Mouse (Mus musculus) neural tube, embryonic 10.5 days (tissue): ENCODE results near the gene Git1.
A peak's percentile ranks its signal among the peaks of the same experiment; 100 is the strongest.

ENCODE experiments used
- DNase-seq: peaks from one replicate; pipeline ENCODE4 v3.0.0-alpha.2; 2017; ENCODE audit warnings: low spot score; ENCODE audit errors: extremely low spot score

The Git1 gene

DNA sequence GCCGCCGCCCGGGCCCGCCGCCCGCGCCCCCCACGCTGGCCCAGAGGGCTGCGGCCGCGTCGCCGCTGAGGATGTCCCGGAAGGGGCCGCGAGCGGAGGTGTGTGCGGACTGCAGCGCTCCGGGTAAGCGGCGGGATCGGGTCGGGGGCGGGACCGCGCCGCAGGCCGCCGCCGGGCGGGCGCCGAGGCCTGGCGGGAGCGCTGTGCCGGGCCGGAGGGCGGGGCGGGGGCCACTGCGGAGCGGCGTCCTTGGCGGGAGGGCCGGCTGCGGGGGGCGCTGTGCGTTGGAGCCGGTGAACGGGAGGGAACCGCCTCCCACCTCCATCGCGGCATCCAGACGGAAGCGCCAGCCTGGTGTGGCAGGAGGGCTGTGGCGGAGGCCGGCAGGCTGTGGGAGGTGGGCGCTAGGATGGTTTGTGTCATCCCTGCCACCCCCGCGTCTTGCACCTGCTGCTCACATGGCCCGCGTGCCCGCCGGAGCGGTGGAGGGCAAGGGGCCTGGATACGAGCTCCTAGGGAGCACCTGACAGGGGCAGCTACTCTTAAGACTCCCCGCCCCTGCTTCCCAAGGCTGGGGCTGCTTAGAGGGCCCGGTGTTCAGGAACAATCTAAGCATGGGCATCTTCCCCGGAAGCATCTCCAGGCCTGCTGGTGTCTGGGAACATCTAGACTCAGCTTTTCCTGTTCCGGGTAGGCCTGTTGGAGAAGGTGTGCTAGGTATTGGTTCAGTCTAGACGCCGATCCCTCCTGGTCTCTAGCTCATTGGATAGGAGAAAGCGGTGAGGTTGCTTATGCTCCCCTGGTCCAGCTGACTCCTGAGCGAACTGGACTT, at the start of gene Git1:
Gene Git1, plus strand, starts transcription at position 51 of the 832 bp plus-strand sequence.
- peak; percentile 62 for DNase-seq

DNA sequence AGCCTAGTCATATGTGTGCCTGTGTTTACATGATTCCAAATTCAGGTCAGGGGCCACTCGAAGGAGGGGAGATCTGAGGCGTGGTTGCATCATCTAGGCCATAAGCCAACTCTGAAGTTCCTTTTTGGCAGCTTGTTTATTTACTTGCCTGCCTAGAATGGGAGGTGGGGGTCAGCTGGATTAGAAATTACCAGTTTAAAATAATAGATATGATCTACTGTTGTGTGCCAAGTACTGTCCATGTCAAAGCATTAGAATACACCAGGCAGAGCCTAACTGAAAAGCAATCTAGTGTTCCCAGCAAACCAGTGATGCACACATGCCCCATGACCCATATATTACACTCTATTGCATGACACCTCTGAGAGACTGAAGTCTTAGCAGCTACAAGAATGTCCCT, 48.4 kb upstream of the Git1 start:
- DNase-seq: no peak

DNA sequence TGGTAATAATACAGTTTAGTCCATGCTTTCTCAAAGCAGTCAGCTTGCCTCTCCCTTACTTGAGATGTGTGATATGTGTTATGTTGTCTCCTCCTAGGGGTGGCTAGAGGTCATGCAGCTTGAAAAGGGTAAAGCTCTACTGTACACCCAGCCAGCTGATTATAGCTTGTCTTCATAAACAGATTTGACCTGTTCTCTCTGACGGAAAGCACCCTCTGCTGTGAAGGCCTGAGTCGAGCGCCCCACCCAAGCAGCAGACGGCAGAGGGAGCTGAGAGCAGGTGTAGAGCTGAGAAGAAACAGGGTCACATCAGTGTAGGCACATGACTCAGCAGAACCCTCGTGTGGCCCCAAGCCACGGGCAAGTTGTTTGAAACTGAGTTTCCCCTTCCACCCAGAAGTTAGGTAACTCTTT, 46.7 kb upstream of the Git1 start:
- no peak for DNase-seq

DNA sequence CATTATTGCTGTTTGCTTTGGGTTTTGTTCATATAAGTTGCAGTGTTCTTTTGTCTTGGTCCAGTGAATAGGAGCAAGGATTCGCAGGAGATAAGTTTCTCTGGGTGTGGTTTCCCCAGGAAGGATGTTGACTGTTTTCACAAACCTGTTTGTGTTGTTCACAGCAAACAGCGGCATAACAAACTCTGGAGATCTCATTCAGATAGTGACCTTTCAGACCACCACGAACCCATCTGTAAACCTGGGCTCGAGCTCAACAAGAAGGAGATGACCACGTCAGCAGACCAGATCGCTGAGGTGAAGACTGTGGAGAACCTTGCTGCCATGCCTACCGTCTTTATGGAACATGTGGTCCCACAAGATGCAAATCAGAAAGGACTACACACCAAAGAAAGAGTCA, 44.1 kb upstream of the Git1 start:
- no peak for DNase-seq

DNA sequence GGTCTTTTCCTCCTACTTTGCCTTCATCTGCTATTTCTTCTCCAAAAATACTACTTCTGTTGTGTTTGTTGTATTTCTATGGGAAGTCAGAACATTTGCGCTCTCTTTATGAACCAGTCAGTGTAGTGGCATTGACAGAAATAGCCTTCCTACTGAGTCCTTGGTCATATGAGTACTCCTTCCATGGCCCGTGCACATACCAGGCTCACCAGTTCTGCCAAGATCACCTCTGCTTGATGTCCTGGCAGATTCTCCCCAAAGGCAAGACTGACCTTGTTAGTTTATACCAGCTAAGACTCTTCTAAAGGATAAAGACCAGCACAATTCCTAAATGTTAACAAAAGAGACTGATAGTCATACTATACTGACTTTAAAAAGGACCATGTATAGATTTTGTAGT, 41.7 kb upstream of the Git1 start:
- DNase-seq: no peak

DNA sequence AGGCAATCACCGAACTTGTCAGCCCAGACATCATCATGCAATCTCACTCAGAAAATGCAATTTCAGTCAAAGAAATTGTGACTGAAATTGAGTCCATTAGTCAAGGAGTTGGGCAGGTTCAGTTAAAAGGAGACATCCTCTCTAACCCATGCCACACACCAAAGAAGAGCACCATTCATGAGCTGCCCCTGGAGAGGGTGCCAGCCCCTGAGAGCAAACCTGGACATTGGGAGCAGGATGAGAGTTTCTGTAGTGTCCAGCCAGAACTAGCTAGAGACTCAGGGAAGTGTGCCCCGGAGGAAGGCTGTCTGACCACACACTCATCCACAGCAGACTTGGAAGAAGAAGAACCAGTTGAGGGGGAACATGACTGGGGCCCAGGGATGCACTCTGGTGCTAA, 40.0 kb upstream of the Git1 start:
- no peak for DNase-seq

DNA sequence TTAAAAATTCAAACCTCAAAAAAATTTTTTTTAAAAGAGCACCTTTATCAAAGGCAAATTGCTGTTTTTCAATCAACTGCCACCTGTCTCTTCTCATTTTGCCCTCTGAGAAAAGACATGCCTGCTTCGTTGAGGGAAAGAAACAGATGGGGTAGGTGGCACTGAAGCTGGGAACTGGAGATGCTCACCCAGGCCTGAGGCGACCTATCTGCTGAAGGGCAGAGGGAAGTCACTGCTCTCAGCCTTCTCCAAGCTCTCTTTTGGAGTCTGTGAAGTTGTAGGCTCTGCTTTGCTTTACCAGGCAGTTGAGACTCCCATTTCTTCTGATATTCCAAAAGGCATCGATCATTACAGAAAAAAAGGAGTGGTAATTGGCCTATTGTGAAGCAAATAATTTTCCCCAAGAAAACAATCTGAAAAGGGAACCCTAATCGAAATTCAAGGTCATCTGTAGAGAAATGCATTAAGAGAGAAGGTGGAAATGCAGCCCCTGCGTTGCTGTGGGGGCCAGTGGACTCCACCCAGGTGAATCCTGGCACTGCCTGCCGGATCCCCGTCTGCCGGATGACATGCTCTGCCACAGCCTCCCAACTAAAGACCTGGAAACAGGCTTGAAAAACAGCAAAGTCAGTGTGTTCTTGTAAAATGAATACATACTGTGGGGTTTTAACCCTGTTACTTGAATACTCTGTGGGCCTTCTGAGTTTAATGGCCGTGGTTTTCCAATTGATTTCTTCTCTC, 37.4 kb upstream of the Git1 start:
- DNase-seq: no peak

DNA sequence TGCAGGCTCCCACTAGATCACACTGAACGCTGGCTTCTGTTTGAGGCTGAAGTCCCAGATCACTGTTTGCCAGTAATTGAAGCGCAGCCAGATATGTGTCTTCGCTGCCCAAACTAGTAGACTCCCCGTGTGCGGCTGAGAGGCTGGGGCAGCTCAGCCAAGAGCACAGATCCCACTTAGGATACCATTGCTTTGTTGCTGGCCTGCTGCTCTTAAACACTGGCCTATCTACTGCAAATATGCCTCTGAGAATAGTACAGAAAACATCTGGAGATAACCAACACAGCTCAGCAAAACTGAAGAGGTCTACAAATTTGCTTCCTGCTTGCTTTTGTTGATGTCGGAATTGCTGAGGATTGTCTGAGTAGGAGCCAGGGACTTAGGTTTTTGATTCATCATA, 36.5 kb upstream of the Git1 start:
- DNase-seq: no peak

DNA sequence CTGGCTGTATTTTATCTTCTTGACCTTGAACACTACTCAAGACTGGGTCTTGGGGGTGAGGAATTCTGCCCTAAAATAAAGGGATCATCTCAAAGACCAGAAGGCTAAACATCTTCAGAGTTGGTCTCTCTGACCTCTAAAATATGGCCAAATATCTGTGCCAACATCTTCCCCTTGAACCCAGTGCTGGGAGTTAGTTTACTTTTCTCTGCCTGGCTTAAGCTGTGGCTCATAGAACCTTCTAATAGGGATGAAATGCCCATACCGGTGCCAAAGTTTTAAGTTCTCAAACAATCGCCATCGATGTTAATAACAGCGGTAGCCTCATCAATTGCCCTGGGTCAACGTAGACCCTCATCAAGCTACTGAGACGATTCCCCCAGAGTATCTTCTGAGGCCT, 31.5 kb upstream of the Git1 start:
- no peak for DNase-seq

DNA sequence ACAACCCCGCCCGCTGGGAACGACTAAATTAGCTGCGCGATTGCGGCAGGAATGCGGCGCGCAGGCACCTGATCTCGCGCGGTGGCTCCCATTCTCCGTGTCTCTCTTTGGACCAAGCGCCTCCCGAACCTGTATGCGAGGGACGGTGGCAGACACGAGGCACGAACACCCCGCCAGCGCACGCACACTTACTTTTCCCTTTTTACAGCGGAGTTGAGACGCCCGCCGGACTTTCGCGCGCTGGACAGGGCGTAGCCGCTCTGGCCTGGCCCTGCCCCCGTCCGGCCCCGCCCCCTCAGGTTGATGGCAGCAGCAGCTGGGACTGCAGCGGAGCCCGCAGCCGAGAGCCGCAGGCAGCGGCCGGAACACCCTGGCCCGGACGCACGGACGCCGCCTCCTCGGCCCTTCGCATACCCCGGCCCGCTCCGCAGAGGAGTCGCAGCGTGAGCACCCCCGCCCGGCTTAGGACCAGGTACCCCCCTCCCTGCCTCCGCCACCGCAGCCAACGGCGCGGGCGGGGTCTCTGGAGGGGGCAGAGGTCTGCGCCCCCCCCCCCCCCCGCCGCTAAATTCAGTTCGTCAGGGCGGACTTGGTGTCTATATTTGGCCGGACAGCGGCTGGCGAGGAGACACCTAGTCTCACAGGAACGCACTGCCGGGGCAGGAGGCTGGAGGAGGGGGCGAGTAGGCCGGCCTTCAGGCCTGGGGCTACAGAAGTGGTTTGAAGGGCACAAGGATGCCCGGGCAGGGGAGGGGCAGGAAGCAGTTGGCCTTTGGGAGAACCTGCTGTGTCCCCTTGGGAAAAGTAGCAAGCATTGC, 30.9 kb upstream of the Git1 start, which contains the start of gene Coro6:
Gene Coro6, plus strand, starts transcription at position 129 of the 818 bp plus-strand sequence.
- DNase-seq: peak; percentile 79

DNA sequence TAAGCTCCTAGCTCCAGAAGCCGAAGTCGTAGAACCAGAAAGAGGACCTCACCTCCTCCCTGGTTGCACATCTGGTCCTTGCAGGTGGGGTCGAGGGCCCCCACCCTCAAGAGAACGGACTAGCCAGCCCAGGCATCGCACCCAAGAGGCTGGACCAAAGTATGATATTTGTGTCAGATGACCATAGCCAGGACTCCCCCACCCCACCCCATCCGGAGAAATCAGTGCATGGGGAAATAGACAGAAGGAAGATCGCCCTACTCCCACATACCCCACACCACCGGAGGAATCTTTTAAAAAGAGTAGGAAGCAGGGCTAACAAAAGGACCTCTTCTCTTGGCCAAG, 30.3 kb upstream of the Git1 start:
- DNase-seq: no peak

DNA sequence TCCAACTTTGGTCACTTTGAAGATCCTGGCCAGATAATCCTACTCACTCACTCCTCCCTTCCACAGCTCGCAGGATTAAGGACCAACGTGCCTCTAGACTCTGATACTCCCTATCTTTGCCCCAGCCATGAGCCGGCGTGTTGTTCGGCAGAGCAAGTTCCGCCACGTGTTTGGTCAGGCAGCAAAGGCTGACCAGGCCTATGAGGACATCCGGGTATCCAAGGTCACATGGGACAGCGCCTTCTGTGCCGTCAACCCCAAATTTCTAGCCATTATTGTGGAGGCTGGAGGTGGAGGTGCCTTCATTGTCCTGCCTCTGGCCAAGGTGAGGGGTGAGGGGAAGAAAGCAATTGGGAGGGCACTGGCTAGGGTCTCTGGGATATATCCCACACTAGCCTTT, 29.6 kb upstream of the Git1 start:
- DNase-seq: no peak

DNA sequence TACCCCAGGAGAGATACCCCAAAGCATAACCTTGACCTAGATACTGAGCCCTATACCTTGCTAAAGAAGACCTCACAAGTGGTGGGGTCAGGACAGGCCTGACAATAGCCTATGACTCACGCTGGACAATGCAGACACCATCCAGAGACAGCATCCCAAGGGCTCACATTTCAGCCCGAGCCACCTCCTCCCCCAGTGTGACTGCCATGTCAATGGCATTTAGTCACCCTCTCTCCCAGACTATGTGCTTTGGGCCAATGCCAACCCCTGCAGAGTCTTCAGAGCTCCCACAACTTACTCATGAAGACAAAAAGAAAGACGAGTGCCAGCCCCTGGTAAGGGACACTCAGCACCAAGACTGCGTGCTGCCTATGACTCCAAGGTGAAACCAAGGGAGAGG, 28.7 kb upstream of the Git1 start:
- DNase-seq: no peak

DNA sequence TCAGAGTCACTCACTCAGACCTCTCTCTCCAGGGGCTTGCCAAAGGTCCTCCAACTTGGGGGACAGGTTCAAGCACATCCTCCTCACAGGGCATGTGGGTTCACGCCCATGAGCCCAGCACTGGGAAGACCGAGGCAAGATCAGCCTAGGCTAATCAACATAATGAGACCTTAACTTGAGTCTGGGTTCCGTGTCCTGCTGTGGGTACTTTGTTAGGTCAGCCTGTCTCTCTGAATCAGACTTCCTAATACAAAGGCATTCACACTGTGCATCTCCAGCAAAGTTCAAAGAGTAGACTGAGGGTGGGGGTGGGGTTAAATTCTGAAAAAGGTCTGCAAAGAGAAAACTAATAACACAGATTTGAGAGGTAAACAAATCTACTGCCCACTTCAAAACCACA, 28.3 kb upstream of the Git1 start:
- no peak for DNase-seq

DNA sequence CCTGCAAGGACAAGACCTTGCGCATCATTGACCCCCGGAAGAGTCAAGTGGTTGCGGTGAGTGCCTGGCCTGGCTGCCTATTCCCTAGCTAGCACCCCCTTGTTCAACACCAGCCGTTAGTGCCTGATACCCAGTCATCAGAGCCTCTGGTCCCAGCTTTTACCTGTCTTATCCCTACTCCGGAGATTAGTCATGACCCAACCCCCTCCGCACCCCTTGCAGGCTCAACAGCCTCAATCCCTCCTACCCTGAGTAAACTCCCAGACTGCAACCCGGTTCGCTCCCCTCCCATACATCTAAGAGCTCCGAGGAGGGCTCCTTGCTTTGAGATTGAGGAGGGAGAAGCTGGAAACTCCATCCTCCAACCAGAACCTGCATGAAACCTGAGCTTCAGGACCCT, 26.8 kb upstream of the Git1 start:
- DNase-seq: no peak

DNA sequence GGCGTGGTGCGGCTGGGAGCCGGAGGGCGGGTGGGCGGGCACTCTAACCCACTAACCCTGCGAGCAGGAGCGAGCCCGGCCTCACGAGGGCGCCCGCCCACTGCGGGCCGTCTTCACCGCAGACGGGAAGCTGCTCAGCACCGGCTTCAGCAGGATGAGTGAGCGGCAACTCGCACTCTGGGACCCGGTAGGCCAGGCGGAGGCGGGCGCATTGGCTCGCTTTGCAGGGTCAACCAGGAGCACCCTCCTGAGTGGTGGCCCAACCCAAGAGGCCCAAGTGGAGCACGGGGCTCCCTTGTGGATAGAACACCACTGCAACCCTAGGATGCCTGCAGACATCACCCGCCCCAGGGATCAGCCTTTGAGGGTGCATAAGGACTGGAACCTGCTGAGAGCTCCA, 26.2 kb upstream of the Git1 start:
- DNase-seq: peak; percentile 65

DNA sequence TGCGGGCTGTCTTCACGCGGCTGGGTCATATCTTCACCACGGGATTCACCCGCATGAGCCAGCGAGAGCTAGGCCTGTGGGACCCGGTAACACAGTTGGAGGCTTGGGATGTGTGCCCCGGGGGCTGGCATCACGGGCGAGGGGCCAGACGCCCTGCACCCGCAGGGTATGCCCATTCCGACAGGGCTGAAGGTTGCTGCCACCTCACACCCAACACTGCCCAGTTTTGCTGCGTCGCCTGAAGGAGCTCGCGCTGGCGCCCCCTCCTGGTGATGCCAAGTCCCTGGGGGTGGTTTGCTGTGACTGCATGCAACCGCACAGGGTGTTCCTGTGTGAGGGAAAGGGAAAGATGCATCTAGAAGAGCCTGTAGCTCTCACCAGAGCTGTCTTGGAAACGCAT, 25.6 kb upstream of the Git1 start:
- peak; percentile 54 for DNase-seq

DNA sequence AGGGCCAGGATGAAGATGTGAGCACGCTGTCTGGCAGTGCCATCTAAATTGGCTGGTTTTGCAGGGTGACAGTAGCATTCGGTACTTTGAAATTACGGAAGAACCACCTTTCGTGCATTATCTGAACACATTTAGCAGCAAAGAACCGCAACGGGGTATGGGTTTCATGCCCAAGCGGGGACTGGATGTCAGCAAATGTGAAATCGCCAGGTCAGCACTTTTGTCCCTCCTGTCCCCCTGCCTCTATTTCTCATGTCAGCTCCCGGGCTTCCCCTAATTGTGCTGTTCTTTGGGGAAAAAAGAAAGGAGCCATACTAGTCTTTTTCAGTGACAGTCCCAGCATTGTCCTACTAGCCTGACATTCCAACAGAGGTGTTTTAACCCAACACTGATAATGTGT, 25.0 kb upstream of the Git1 start:
- DNase-seq: no peak

DNA sequence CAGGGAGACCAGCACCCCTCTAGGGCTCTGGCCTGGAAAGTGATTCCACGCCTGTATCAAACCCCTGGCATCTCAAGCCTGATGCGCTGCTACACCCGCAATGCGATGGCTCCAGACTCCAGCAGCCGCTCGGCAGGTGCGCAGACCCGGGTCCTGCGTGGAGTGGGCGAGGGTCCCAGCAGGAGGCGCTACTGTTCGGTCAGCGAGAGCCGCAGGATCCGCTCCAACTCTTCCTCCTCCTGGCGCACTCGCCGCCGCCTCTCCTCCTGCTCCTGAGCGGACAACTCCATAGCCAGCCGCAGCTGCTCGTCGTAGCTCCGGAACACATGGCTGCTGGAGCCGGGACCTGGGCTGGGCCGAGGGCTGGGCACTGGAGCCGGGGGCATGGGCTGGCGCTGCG, 22.0 kb upstream of the Git1 start:
- DNase-seq: no peak

DNA sequence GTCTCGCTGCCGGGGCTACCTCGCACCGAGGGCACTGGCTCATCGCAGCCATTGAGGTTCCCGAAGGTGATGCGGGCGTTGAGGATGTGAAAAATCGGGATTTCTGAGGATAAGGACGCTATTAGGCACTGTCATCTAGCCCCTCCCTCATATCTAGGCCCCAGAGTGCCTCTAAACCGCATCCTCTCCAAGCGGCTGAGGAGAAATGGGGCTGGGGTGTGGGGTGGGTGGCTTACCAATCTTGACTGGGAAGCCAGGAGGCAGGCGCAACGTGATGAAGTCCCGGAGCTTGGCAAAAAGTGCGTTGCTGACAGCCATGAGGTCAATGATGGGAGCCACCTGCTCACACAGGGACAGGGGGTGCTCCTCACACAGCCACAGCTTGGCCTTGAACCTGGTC, 20.6 kb upstream of the Git1 start:
- no peak for DNase-seq

DNA sequence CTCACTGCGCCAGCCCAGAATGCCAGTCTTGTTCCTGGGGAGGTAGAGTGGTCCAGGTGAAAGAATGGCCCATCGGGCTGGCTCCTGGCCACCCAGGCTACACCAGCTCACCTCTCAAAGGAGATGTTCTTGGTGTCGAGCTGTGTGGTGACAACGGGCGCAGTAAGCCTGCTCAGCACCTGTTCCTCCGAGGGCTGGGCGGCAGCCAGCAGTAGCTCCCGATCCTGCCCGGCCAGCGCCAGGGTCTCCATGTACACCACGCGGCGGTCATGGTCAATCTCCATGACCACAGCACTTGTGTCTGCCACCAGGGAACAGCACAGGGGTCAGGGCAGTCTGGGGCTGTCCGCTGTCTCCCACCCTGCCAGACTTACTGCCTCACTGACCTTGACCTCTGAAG, 17.1 kb upstream of the Git1 start:
- DNase-seq: no peak

DNA sequence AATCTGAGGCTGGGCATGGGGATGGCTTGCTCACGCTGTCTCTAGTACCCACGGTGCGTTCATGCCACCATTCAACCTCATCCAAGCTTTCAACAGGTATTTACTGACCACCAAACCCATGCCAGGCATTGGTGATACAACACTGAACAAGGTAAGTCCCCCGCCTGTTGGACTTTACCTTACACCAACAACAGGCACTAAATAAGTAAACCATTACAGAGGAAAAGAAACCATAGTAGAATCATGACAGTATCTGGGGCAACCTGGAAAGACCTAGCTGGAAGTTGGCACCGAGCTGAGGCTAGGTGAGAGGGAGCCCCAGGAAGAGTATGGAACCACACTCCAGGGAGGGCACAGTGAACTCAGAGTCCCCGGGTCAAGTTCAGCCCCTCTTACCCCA, 16.5 kb upstream of the Git1 start:
- no peak for DNase-seq
